Mouse (Mus musculus) stomach, postnatal 0 days (tissue): ENCODE measurements around the gene Sapcd1.

Experiments used
- CTCF ChIP-seq: IDR thresholded peaks from 2 replicates; pipeline ENCODE4 v1.5.1; 2016; ENCODE audit warnings: antibody characterized with exemption, low read depth, mild to moderate bottlenecking, moderate library complexity
- EP300 ChIP-seq: optimal IDR thresholded peaks from 2 replicates; pipeline ENCODE3; 2016; ENCODE audit warnings: antibody characterized with exemption

DNA sequence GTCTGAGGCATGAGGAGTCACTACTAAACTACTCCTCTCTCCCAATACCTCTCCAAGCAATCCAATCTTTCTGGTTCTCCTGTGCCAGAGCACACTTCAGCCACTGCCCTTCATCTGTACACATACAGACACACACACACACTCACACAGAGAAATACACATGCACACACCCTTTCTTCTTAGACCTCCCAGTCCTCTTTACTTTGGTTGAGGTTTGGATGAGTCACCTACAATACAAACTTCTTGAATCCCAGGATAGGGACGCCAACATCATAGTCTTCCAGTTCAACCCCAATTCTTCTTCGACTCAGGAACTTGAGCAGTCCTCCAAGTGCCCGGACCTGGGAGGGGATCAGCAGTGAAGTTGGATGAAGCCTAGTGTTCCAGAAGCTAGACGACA, 16.0 kb upstream of the Sapcd1 start:
- TF ChIP-seq EP300 (no peak), CTCF (no peak)
